Mouse (Mus musculus): Measurements from ENCODE around the gene Megf8.

The Megf8 gene

GRCm38 (mm10) chr7:25316532-25317445 is at the start of gene Megf8:
Gene Megf8, plus strand, starts transcription at chr7:25317164.
- DNase-seq (ENCODE audit: low read depth) = peak; percentile 97

DNA sequence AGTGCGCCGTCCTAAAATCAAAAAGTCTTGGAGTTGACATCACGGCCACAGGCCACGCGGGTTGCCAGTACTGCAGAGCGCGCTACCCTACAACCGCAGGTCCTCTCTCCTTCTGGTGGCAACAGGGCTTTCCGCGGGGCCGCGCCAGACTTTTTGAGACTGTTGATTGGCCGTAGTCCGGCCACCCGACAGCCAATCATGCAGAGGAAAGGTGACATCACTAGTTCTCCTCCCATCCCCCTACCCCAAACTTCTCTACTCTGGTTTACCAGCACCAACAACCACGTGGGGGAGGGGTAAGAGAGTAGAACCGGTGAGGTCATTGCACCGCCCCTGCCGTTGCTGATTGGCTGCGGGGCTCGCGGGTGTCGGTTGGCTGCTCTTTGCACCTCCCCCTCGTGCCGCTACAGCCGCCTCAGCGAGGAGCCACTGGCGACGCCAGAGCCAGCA is 49.6 kb upstream of the Megf8 start, which contains the start of gene Cic:
TSS of gene Cic (plus strand) at position 404 of the 450 bp plus-strand sequence.
- DNase-seq (ENCODE audit: low read depth) = peak; percentile 99

- peak; percentile 99 for DNase-seq (ENCODE audit: low read depth)
These were observed 49.1 kb upstream of the Megf8 start for GRCm38 (mm10) chr7:25267751-25268463.

DNA sequence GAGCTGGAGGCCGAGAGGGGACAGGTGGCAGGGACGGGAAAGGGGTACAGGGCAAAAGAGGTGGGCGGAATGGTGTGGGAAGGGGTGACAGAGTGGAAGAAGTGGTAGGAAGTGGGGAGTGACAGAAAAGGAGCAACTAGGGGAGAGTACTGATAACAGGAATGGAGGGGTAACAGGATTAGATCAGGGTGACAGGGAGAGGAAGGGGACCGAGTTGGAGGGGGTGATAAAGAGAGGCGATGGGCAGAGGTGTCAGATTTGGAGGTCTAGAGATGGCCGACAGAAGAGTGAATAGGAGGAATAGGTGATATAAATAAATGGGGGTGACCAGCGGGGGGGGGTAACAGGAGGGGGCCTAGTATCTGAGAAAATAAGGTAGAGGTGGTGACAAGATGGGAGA is 48.4 kb upstream of the Megf8 start:
- DNase-seq (ENCODE audit: low read depth) = no peak

DNA sequence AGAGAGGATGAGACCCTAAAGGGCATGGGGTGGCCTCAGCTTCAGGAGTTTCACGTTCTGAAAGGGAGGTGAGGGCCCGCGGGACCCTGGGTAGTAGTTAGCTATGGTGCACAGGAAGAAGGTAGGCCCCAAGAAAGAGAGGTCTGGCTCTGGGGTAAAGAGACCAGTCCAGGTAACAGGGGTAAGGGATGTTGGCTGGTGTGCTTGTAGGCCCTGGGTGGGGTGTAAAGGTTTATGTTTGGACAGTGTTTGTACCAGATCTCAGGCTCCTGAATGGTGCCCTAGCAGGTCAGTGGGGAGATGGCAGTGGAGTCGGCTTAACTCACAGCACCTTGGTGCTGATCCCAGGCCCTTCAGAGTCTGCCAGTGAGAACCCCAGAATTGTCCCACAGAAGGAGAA is 47.9 kb upstream of the Megf8 start:
- no peak for DNase-seq (ENCODE audit: low read depth)

- DNase-seq (ENCODE audit: low read depth) = no peak
These were observed 47.3 kb upstream of the Megf8 start for GRCm38 (mm10) chr7:25269545-25270271.

DNA sequence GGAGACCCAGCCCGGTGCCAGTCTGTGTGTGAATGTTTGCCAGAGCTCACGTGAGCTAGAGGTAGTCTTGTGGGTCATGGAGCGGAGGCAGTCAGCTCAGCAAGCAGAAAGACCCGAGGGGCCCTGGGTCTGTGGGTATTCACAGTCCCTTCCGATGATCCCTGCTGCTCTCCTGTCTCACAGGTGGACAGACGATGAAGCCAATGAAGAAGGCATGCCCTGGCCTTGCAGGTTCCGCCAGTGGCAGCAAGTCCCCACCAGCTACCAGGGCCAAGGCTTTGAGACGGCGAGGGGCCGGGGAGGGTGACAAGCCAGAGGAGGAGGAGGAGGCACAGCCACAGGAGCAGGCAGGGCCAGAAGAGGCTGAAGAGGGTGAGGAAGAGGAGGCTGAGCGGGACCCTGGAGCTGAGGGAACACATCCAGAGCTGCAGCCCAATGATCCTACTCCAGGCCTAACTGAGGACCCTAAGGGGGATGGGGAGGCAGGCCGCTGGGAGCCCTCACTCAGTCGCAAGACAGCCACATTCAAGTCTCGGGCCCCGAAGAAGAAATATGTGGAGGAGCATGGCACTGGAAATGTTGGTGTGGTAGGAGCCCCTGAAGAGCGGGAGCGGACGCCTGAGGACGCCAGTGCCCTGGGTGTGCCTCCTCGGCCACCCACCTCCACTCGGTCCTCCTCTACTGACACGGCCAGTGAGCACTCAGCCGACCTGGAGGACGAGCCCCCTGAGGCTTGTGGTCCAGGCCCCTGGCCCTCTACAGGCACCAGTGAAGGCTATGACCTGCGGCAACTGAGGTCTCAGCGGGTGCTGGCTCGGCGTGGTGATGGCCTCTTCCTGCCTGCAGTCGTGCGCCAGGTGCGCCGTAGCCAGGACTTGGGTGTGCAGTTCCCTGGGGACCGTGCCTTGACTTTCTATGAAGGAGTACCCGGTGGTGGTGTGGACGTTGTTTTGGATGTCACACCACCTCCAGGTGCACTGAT is 46.0 kb upstream of the Megf8 start:
- no peak for DNase-seq (ENCODE audit: low read depth)

DNA sequence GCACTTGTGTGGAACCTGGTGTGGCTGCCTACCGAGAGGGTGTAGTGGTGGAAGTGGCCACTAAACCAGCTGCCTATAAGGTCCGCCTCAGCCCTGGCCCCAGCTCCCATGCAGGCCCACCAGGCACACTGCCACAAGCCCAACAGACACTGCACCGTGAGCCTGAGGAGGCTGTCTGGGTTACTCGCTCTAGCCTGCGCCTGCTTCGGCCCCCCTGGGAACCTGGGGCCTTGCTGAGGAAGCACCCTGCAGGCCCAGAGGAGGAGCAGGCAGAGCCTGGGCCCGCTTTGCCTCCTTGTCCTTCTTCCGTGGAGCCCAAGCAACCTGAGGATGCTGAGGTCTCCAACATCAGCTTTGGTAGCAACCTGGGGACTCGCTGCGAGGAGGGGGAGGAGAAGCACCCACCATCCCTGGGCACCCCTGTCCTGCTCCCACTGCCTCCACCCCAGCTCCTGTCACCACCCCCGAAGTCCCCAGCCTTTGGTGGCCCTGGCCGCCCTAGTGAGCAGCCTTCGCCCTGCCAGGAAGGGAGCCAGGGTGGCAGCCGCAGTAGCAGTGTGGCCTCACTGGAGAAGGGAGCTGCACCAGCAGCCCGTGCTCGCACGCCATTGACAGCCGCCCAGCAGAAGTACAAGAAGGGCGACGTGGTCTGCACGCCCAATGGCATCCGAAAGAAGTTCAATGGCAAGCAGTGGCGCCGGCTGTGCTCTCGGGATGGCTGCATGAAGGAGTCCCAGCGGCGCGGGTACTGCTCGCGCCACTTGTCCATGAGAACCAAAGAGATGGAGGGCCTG is 45.1 kb upstream of the Megf8 start:
- DNase-seq (ENCODE audit: low read depth) = no peak

DNA sequence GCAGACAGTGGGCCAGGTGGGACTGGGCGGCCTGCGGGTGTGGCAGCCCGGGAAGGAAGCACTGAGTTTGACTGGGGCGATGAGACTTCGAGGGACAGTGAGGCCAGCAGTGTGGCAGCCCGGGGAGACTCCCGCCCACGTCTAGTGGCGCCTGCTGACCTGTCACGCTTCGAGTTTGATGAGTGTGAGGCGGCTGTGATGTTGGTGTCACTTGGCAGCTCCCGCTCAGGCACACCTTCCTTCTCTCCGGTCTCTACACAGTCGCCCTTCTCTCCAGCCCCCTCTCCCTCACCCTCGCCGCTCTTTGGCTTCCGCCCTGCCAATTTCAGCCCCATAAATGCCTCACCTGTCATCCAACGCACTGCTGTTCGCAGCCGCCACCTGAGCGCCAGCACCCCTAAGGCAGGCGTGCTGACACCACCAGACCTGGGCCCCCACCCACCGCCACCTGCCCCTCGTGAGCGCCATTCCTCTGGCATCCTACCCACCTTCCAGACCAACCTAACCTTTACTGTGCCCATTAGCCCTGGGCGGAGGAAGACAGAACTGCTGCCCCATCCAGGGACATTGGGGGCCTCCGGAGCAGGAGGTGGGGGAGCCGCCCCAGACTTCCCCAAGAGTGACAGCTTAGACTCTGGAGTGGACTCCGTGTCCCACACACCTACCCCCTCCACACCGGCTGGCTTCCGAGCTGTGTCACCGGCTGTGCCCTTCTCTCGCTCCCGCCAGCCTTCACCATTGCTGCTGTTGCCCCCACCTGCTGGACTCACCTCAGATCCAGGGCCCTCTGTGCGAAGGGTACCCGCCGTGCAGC is 44.3 kb upstream of the Megf8 start:
- no peak for DNase-seq (ENCODE audit: low read depth)

- peak; percentile 72 for DNase-seq (ENCODE audit: low read depth)
These were observed 43.4 kb upstream of the Megf8 start for GRCm38 (mm10) chr7:25273259-25274241.

- DNase-seq (ENCODE audit: low read depth) = no peak
These were observed 42.4 kb upstream of the Megf8 start for GRCm38 (mm10) chr7:25274571-25274970.

DNA sequence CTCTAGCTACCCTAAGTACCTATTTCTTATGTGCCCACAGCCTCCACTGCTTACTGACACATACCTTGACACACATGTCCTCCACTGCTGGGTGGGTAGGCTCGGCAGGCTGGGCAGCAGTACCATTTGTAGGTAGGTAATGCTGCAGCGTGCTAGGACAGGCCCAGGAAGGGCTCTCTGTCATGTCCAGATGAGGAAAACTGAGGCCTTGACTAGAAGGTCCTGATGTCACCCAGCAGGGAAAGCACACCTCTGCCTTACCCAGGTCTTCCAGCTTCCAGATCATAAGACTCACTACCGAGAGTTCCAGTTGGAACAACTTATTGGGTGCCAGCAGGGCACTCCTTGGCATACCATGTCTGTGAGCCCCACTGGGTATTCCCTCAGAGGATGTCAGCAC is 42.0 kb upstream of the Megf8 start:
- DNase-seq (ENCODE audit: low read depth) = no peak

DNA sequence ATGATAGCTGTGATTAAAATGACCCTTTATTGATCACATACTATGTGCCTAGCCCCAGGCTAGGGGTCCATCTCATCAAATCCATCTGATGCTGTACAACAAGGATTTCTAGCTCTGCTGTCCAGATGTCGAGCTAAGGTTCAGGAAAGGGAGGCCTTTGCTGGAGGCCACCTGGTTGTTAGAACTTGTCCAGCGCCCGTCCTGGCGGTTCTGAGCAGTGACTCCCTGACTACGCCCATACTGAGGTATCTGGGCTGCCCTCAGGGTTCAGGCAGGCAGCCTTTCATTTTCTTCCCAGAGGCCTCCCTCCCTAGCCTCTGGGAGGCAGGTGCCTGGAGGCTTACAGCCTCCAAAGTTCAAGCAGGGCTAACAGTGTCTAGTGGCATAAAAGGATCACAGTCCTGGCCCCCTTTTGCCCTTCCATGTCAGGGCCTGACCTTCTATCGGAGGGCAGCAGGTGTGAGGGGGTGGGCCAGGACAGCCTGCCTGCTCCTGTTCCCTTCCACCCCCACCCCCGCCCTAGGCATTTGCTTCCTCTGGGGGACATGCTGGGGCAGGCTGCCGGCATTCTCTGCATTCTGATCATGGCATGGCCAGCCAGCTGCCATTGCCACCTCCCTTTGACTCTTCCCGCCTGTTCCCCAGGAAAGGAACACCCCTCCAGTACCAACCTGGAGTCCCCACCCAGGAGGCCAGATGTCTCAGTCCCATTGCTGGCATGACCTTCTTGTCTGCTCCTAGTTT is 41.2 kb upstream of the Megf8 start:
- no peak for DNase-seq (ENCODE audit: low read depth)

- no peak for DNase-seq (ENCODE audit: low read depth)
These were observed 39.6 kb upstream of the Megf8 start for GRCm38 (mm10) chr7:25277405-25277804.

DNA sequence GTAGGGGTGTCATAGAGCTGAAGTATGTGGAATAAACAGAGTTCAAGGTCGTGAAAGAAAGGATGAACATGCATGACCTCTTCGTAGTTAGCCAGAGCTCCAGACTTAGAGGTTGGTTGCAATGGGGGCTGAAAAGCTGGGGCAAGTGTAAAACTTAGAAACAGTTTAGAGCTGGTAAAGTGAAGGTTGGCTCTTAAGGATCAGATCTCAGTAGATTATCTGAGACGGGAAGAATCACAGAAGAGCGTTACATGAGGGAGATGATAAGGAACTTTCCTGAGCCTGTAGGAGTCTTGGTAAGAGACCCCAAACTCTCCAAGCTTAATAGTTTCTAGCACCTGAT is 39.0 kb upstream of the Megf8 start:
- DNase-seq (ENCODE audit: low read depth) = no peak

GRCm38 (mm10) chr7:25278341-25279075 is 38.5 kb upstream of the Megf8 start:
- DNase-seq (ENCODE audit: low read depth) = peak; percentile 90

All from c-Kit-positive CD71-positive TER-119-negative erythroid progenitor cells, embryonic 14.5 days (primary cell).